Mouse (Mus musculus) adrenal gland, adult 2 months (tissue): ENCODE results near the gene Man2c1. TPM values are rescaled to one million over a fixed set of nuclear protein-coding genes. Genes with fewer than 3 reads are reported as not detected.

Source experiments
- DNase-seq: peaks from one replicate; pipeline ENCODE4 v3.0.0; 2021
- long read RNA-seq: library from polyadenylated mRNA; stranded (forward); transcript quantifications from one replicate; pipeline ENCODE4 v2.0.0, GENCODE M21; 2021
- polyA plus RNA-seq: library from polyadenylated mRNA; depleted of rRNA; stranded (reverse); fragments of >200 nt; gene quantifications from 2 replicates; pipeline ENCODE4 v1.2.3, GENCODE M21; 2012; rRNA removed
- total RNA-seq, 2 experiments: library from RNA; stranded (reverse); gene quantifications; 2 replicates each; pipeline ENCODE4 v1.2.3; 2021

The Man2c1 gene
- 100 to 1,000 TPM in 1 of 2 experiments, 10 to 100 TPM in 1; 93.3 to 141 TPM for total RNA-seq
- polyA plus RNA-seq: 352 and 416 TPM in 2 replicates
- long read RNA-seq, transcript Man2c1-211 (26 exons, 3,820 nt): major isoform, 52 of 71 reads
- long read RNA-seq, partial matches to known transcripts: 9 of 71 reads
- long read RNA-seq, other reads (novel, unspliced or antisense): 10 of 71 reads

- peak; percentile 95 for DNase-seq
Observed at GRCm38 (mm10) chr9:57130577-57131433, at the start of gene Man2c1. TSS of gene Man2c1 (plus strand) at chr9:57130690.

GRCm38 (mm10) chr9:57082236-57082635 lies 48.3 kb upstream of the Man2c1 start:
- no peak for DNase-seq

- no peak for DNase-seq
Observed at GRCm38 (mm10) chr9:57117261-57117755, 13.2 kb upstream of the Man2c1 start.

- DNase-seq: no peak
Observed at GRCm38 (mm10) chr9:57129641-57130040, 849 bp upstream of the Man2c1 start.

- DNase-seq: peak; percentile 41
Observed at GRCm38 (mm10) chr9:57137246-57137645, 6.8 kb downstream of the Man2c1 start.

GRCm38 (mm10) chr9:57137777-57138176 lies 7.3 kb downstream of the Man2c1 start:
- no peak for DNase-seq

- no peak for DNase-seq
Observed at GRCm38 (mm10) chr9:57138507-57138906, 8.0 kb downstream of the Man2c1 start.

- no peak for DNase-seq
Observed at GRCm38 (mm10) chr9:57139110-57139509, 8.6 kb downstream of the Man2c1 start.

- DNase-seq: no peak
Observed at GRCm38 (mm10) chr9:57139571-57139970, 9.1 kb downstream of the Man2c1 start.

- DNase-seq: no peak
Observed at GRCm38 (mm10) chr9:57141417-57142353, 11.2 kb downstream of the Man2c1 start.

- no peak for DNase-seq
Observed at GRCm38 (mm10) chr9:57143212-57143611, 12.7 kb downstream of the Man2c1 start.

GRCm38 (mm10) chr9:57144830-57145229 lies 14.3 kb downstream of the Man2c1 start:
- no peak for DNase-seq

GRCm38 (mm10) chr9:57146451-57147066 lies 16.1 kb downstream of the Man2c1 start:
- DNase-seq: no peak

- DNase-seq: peak; percentile 47
Observed at GRCm38 (mm10) chr9:57147205-57148143, 17.0 kb downstream of the Man2c1 start.

- DNase-seq: peak; percentile 92
Observed at GRCm38 (mm10) chr9:57148144-57148878, 17.8 kb downstream of the Man2c1 start, which contains the start of gene Neil1. TSS of gene Neil1 (minus strand) at chr9:57148305.

GRCm38 (mm10) chr9:57149021-57149420 lies 18.5 kb downstream of the Man2c1 start:
- no peak for DNase-seq

GRCm38 (mm10) chr9:57150192-57150591 lies 19.7 kb downstream of the Man2c1 start:
- DNase-seq: no peak

- no peak for DNase-seq
Observed at GRCm38 (mm10) chr9:57152331-57152730, 21.8 kb downstream of the Man2c1 start.

- no peak for DNase-seq
Observed at GRCm38 (mm10) chr9:57156383-57156782, 25.9 kb downstream of the Man2c1 start.

GRCm38 (mm10) chr9:57156823-57157222 lies 26.3 kb downstream of the Man2c1 start:
- DNase-seq: no peak
